Mouse (Mus musculus): Measurements from ENCODE around the gene Sik3. TPM values are rescaled to one million over a fixed set of nuclear protein-coding genes. Genes with fewer than 3 reads are reported as not detected.

Gene Sik3
- polyA plus RNA-seq, 1 experiment from 2014 or later: 8.9 TPM

DNA sequence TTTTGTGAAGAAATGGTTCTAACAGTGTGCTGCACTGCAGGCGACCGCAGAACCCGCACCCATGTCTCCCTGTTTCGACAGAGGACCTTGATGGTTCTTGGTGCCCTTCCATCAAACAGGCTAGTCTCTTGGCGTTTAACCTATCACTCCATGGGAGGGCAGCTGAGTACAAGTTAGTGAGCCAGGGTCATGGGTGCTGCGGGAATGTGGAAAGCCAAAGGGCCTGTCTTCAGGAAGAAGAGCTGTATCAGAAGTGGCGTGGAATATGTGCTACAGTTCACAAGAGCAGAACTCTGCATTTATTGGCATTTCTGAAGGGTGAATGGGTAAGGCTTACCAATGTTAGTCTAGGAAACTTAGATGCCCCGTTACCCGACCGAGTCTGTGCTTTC is 202.3 kb downstream of the Sik3 start:
- H3K27me3 ChIP-seq (replicated peaks; ENCODE audit: insufficient read depth, low read length): no peaks in the 10 kb centered on the region
- no peak overlapping the region for H3K4me3 ChIP-seq (ENCODE audit: low read depth, low read length)
- DNase-seq (ENCODE audit: low spot score) (no peak), ATAC-seq (no peak)
- no peak overlapping the region for H3K9ac ChIP-seq (replicated peaks; ENCODE audit: low read depth)
- H3K36me3 ChIP-seq (ENCODE audit: insufficient read depth, low read length): peaks cover 19% of the 10 kb centered on the region
- no peak overlapping the region for H3K27ac ChIP-seq (ENCODE audit: low read length)
- WGBS: 84% methylated on average over 10 of the region's 10 CpGs
- no peaks in the 10 kb centered on the region for H3K9me3 ChIP-seq (ENCODE audit: low read length)
- H3K4me2 ChIP-seq (replicated peaks; ENCODE audit: low read depth, low read length): no peak overlapping the region
- TF ChIP-seq EP300 (IDR thresholded peaks at IDR 0.05) (no peak), CTCF (IDR thresholded peaks at IDR 0.05) (no peak)
- no peaks in the 10 kb centered on the region for H3K4me1 ChIP-seq (ENCODE audit: insufficient read depth, low read depth, low read length)

DNA sequence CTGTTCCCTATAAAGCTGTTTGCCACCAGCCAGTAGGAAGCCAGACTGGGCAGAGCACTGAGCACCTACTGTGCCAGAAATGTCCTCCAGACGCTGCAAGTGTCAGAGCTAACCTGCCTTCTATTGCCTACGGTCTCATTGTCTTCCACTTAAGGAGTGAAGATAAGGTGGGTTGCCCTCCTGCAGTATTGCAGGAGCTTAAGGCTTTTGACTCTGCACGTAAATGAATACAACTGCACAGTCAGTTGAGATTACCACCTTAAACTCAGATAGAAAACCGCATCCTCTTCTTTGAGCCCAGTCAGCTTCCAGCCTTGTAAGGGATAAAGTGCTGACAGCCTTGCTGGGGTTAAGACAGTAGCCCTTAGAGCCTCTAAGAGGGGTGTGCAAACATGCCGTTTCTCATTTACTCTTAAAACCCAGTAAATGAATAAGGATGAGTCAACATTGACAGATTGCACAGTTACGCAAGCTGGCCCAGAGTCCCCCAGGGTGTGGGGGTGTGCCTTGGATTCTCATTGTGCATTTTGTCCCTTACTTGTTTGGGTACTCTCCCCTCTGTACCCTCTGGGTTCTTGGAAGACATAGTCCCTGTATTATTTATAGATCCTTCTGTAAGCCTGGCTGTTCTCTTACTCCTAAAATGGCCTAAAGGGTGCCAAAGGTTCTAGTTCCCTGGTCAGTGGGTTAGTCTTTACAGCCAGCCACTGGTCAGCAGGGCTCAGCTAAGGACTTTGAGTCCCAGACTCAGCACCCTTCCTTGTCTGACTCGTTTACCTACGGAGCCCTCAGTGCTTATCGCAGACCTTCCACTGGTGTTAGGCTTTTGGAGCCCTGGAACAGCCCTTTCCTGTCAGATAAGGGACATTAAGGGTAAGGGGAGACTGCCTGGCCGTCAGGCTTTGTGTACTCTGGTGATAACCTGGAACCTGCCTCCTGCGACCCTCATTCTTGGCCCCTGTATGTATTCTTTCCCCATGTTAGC is 203.0 kb downstream of the Sik3 start:
- H3K27me3 ChIP-seq (replicated peaks; ENCODE audit: insufficient read depth, low read length): no peaks in the 10 kb centered on the region
- H3K4me3 ChIP-seq (ENCODE audit: low read depth, low read length): no peak overlapping the region
- no peaks in the 10 kb centered on the region for H3K4me1 ChIP-seq (ENCODE audit: insufficient read depth, low read depth, low read length)
- H3K9me3 ChIP-seq (ENCODE audit: low read length): no peaks in the 10 kb centered on the region
- TF ChIP-seq EP300 (IDR thresholded peaks at IDR 0.05) (peak; percentile 89), CTCF (IDR thresholded peaks at IDR 0.05) (no peak)
- ATAC-seq: peak; percentile 82
- H3K27ac ChIP-seq (ENCODE audit: low read length): no peak overlapping the region
- WGBS: 47% methylated on average over 11 of the region's 11 CpGs
- H3K4me2 ChIP-seq (replicated peaks; ENCODE audit: low read depth, low read length): no peak overlapping the region
- H3K36me3 ChIP-seq (ENCODE audit: insufficient read depth, low read length): peaks cover 26% of the 10 kb centered on the region
- DNase-seq (ENCODE audit: low spot score): peak; percentile 70
- H3K9ac ChIP-seq (replicated peaks; ENCODE audit: low read depth): no peak overlapping the region

DNA sequence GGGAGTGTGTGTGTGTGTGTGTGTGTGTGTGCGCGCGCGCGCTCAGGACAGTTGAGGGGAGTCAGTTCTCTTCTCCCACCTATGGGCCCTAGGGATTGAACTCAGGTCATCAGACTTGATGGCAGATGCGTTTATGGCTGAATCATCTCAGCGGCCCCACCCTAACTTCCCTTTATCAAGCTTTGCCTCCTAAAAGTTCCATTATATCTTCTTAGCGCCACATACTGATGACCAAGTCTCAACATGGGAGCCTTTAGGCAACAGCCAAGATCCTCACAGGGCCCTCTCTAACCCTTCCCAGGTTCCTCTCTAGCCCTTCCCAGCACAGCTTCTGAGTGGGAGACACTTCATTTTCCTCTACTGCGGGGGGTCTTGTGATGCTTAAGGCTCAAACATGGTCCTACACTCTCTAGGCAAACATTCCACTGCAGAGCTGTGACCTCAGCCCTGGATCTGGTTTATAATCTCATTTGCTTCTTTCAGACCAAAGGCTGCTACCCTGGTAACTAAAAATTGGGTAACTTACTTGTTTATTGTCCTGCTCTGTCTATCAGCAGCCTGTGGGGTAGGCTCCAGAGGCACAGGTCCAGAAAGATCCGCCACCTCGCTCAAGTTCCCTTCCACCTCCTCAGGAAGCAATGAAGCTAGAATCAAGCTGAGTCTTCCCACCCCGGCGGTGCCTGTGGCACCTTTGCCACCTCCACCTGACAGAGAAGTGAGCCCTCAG is 204.3 kb downstream of the Sik3 start:
- H3K36me3 ChIP-seq (ENCODE audit: insufficient read depth, low read length): peaks cover 22% of the 10 kb centered on the region
- no peak for DNase-seq (ENCODE audit: low spot score)
- H3K4me3 ChIP-seq (ENCODE audit: low read depth, low read length): no peak overlapping the region
- TF ChIP-seq CTCF (IDR thresholded peaks at IDR 0.05) (no peak), EP300 (IDR thresholded peaks at IDR 0.05) (no peak)
- 77% methylated on average over 13 of the region's 13 CpGs for WGBS
- no peaks in the 10 kb centered on the region for H3K9me3 ChIP-seq (ENCODE audit: low read length)
- H3K4me1 ChIP-seq (ENCODE audit: insufficient read depth, low read depth, low read length): no peaks in the 10 kb centered on the region
- H3K27me3 ChIP-seq (replicated peaks; ENCODE audit: insufficient read depth, low read length): no peaks in the 10 kb centered on the region
- no peak overlapping the region for H3K27ac ChIP-seq (ENCODE audit: low read length)
- no peak for ATAC-seq
- no peak overlapping the region for H3K9ac ChIP-seq (replicated peaks; ENCODE audit: low read depth)
- H3K4me2 ChIP-seq (replicated peaks; ENCODE audit: low read depth, low read length): no peak overlapping the region

DNA sequence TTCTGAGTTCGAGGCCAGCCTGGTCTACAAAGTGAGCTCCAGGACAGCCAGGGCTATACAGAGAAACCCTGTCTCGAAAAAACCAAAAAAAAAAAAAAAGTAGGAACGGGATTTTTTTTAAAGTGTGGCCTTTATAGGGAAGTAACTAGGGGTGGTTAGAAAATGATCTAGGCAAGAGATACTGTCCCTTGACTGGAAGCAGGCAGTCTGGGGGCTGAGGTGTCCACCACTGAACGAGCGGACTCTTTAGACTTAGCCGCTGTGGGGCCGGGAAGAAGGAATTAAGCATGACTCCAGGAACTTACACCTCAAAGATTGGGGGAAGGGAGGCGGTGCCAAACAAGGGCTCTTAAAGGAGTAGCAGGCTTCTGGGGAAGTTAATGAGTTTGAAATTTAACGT is 205.6 kb downstream of the Sik3 start:
- Histone ChIP-seq H3K4me1 (ENCODE audit: insufficient read depth, low read depth, low read length) (no peaks in the 10 kb centered on the region), H3K36me3 (ENCODE audit: insufficient read depth, low read length) (peaks cover 25% of the 10 kb centered on the region), H3K27ac (ENCODE audit: low read length) (no peak overlapping the region), H3K9ac (replicated peaks; ENCODE audit: low read depth) (no peak overlapping the region), H3K4me2 (replicated peaks; ENCODE audit: low read depth, low read length) (no peak overlapping the region), H3K9me3 (ENCODE audit: low read length) (no peaks in the 10 kb centered on the region), H3K27me3 (replicated peaks; ENCODE audit: insufficient read depth, low read length) (no peaks in the 10 kb centered on the region), H3K4me3 (ENCODE audit: low read depth, low read length) (no peak overlapping the region)
- 60% methylated on average over 9 of the region's 9 CpGs for WGBS
- no peak for TF ChIP-seq CTCF (IDR thresholded peaks at IDR 0.05)
- ATAC-seq (no peak), DNase-seq (ENCODE audit: low spot score) (no peak)

GRCm38 (mm10) chr9:46223090-46223489 is 210.5 kb downstream of the Sik3 start:
- DNase-seq (ENCODE audit: low spot score): no peak
- H3K4me1 ChIP-seq (ENCODE audit: insufficient read depth, low read depth, low read length): no peaks in the 10 kb centered on the region
- peaks cover 25% of the 10 kb centered on the region for H3K36me3 ChIP-seq (ENCODE audit: insufficient read depth, low read length)
- no peaks in the 10 kb centered on the region for H3K27me3 ChIP-seq (replicated peaks; ENCODE audit: insufficient read depth, low read length)
- H3K9me3 ChIP-seq (ENCODE audit: low read length): no peaks in the 10 kb centered on the region
- no peak overlapping the region for H3K27ac ChIP-seq (ENCODE audit: low read length)
- no peak for ATAC-seq
- no peak overlapping the region for H3K9ac ChIP-seq (replicated peaks; ENCODE audit: low read depth)
- 73% methylated on average over 6 of the region's 6 CpGs for WGBS
- no peak for TF ChIP-seq CTCF (IDR thresholded peaks at IDR 0.05)
- TF ChIP-seq EP300 (IDR thresholded peaks at IDR 0.05): no peak
- H3K4me3 ChIP-seq (ENCODE audit: low read depth, low read length): no peak overlapping the region
- no peak overlapping the region for H3K4me2 ChIP-seq (replicated peaks; ENCODE audit: low read depth, low read length)

GRCm38 (mm10) chr9:46224101-46224500 is 211.5 kb downstream of the Sik3 start:
- Histone ChIP-seq H3K4me2 (replicated peaks; ENCODE audit: low read depth, low read length) (no peak overlapping the region), H3K9me3 (ENCODE audit: low read length) (no peaks in the 10 kb centered on the region), H3K27ac (ENCODE audit: low read length) (no peak overlapping the region), H3K9ac (replicated peaks; ENCODE audit: low read depth) (no peak overlapping the region), H3K36me3 (ENCODE audit: insufficient read depth, low read length) (peaks cover 25% of the 10 kb centered on the region), H3K4me3 (ENCODE audit: low read depth, low read length) (no peak overlapping the region), H3K4me1 (ENCODE audit: insufficient read depth, low read depth, low read length) (no peaks in the 10 kb centered on the region), H3K27me3 (replicated peaks; ENCODE audit: insufficient read depth, low read length) (no peaks in the 10 kb centered on the region)
- no peak for DNase-seq (ENCODE audit: low spot score)
- WGBS: 81% methylated on average over 3 of the region's 3 CpGs
- ATAC-seq: no peak
- TF ChIP-seq CTCF (IDR thresholded peaks at IDR 0.05) (no peak), EP300 (IDR thresholded peaks at IDR 0.05) (no peak)

Measured in lung, postnatal 0 days (tissue).